Comparison of ENCODE assay signal across 17 mouse cellular contexts in the genomic region with DNA sequence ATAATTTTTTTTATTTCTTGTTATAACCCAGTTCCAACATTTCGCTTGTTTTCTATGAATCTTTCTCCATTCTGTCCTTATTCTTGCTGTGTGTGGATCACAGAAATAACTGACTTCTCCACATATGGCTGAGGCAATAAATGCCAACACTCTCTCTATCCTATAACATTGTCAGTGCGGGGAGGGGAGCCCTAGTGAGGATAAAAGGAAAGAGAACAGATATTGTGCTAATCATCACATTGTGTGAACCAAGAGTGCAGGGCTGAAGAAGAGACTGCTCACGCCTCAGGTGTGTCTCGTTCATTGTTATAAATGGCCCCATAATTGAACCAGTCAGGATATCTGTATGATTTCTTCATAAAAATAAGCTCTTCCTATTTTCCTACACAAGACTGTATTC.
DNase-seq lines count a peak whose midpoint lies in the region; ATAC-seq and TF ChIP-seq lines count a peak whose summit lies in the region.
"Had no signal": no experiment of that assay in that cellular context is flagged by ENCODE, and none has a peak within 500 bp of the region (broad histone marks: within the 10 kb centered on the region; RNA-seq: fewer than 3 reads in every experiment).

No protein-coding gene starts in this region.

- no peak for TF ChIP-seq CTCF in layer of hippocampus, adult 2 months (conservative IDR thresholded peaks at IDR 0.05)

- ATAC-seq in frontal cortex, adult (ENCODE audit: low TSS enrichment) = peak; percentile 72; the same call in 1 of the 2 replicates
- ATAC-seq: intestine, embryonic 15.5 days; liver, postnatal 0 days; lung, postnatal 0 days had no signal

- peak overlapping the region; percentile 49 for H3K27ac ChIP-seq in layer of hippocampus, adult 2 months
- H3K27ac ChIP-seq: embryonic facial prominence, embryonic 10.5 days; intestine, embryonic 15.5 days; limb, embryonic 12.5 days had no signal

- H3K4me3 ChIP-seq in layer of hippocampus, adult 2 months = no peak overlapping the region
- H3K4me3 ChIP-seq: embryonic facial prominence, embryonic 10.5 days; intestine, embryonic 15.5 days; limb, embryonic 12.5 days had no signal

- DNase-seq in frontal cortex, postnatal 14 days (ENCODE audit: low spot score in 2 of 2) = no peak
- DNase-seq in layer of hippocampus, adult 2 months (ENCODE audit: low spot score in 2 of 2) = no peak
- DNase-seq in layer of hippocampus, adult 18-20 months (ENCODE audit: low spot score in 2 of 2) = no peak
- DNase-seq in right cerebral cortex, adult 18-20 months = peak; percentile 9
- DNase-seq in right cerebral cortex, postnatal 14 days = no peak
- DNase-seq in kidney, adult 8-10 months = no peak
- DNase-seq: adrenal gland, postnatal 25 days; cerebellum, adult 11 months; cerebellum, postnatal 10 days; heart, postnatal 4 days; kidney, postnatal 25 days; liver, postnatal 0 days had no signal
